Mouse (Mus musculus) CH12.LX (cell line): ENCODE results near the gene 4930579G24Rik. TPM values are rescaled to one million over a fixed set of nuclear protein-coding genes. Genes with fewer than 3 reads are reported as not detected.

Experiments
- DNase-seq: peaks from one replicate; pipeline ENCODE4 v3.0.0-alpha.2; 2013; ENCODE audit errors: extremely low read depth
- H3K27ac ChIP-seq: 2 replicates; pipeline ENCODE4 v1.5.1; 2012; ENCODE audit warnings: low read depth, mild to moderate bottlenecking, control low read depth, moderate library complexity; ENCODE audit not compliant: insufficient read depth
- H3K27me3 ChIP-seq: replicated peaks from 2 replicates; pipeline ENCODE3; 2012; ENCODE audit warnings: inconsistent platforms
- H3K36me3 ChIP-seq, 2 experiments: replicated peaks in 1 of 2; 2 replicates each; pipeline versions ENCODE3 to v1.6.1; 2012; ENCODE audit warnings: inconsistent platforms in 1 of 2, low read length in 1 of 2, mild to moderate bottlenecking in 1 of 2, mixed read lengths in 1 of 2, moderate library complexity in 1 of 2; ENCODE audit not compliant: control insufficient read depth in 1 of 2, insufficient read depth in 1 of 2
- H3K4me1 ChIP-seq, 2 experiments: 2 replicates each; pipeline ENCODE4 v1.6.1; 2012; ENCODE audit warnings: inconsistent platforms in 1 of 2, moderate library complexity in 1 of 2; ENCODE audit not compliant: insufficient read depth in 2 of 2, control insufficient read depth in 1 of 2
- H3K4me2 ChIP-seq: 2 replicates; pipeline ENCODE4 v1.6.1; 2012; ENCODE audit warnings: low read depth, mild to moderate bottlenecking, control low read depth; ENCODE audit not compliant: poor library complexity, insufficient read depth, severe bottlenecking
- H3K4me3 ChIP-seq, 3 experiments: fragments of 150-350 bp in 1 of 3; sonication (generic) in 1 of 3; replicated peaks in 1 of 3; 2 replicates each; pipeline versions ENCODE3 to v1.5.1; 2011 to 2012; ENCODE audit warnings: low read depth in 2 of 3, low read length in 2 of 3, mild to moderate bottlenecking in 2 of 3, moderate library complexity in 2 of 3, control low read depth in 1 of 3, improper control_type of control experiment in 1 of 3, inconsistent platforms in 1 of 3, mixed read lengths in 1 of 3; ENCODE audit not compliant: poor library complexity in 1 of 3
- H3K79me2 ChIP-seq: replicated peaks from 2 replicates; pipeline ENCODE4 v1.6.1; 2012; ENCODE audit warnings: mild to moderate bottlenecking, moderate library complexity; ENCODE audit not compliant: control insufficient read depth, poor library complexity, insufficient read depth, severe bottlenecking; ENCODE audit errors: extremely low read depth
- H3K9ac ChIP-seq: 2 replicates; pipeline ENCODE4 v1.6.1; 2012; ENCODE audit warnings: low read depth, mild to moderate bottlenecking, control low read depth, moderate library complexity; ENCODE audit not compliant: insufficient read depth
- H3K9me3 ChIP-seq: replicated peaks from 2 replicates; pipeline ENCODE3; 2012; ENCODE audit warnings: low read length, inconsistent platforms, mixed read lengths
- CHD2 ChIP-seq: IDR thresholded peaks from 2 replicates; pipeline ENCODE4 v1.6.1; 2011; ENCODE audit warnings: low read length, improper control_type of control experiment
- ELF1 ChIP-seq: IDR thresholded peaks from 2 replicates; pipeline ENCODE4 v1.6.1; 2014; ENCODE audit warnings: low read depth, mild to moderate bottlenecking, inconsistent platforms, low read length, improper control_type of control experiment
- ETS1 ChIP-seq: conservative IDR thresholded peaks from 2 replicates; pipeline ENCODE4 v1.6.1; 2012; ENCODE audit warnings: low read depth, mild to moderate bottlenecking, inconsistent platforms, low read length, improper control_type of control experiment, moderate library complexity
- HCFC1 ChIP-seq: IDR thresholded peaks from 2 replicates; pipeline ENCODE4 v1.6.1; 2012; ENCODE audit warnings: low read depth, mild to moderate bottlenecking, inconsistent platforms, low read length, improper control_type of control experiment
- IRF4 ChIP-seq: IDR thresholded peaks from 2 replicates; pipeline ENCODE4 v1.6.1; 2014; ENCODE audit warnings: low read depth, mild to moderate bottlenecking, inconsistent platforms, low read length, improper control_type of control experiment
- JUN ChIP-seq: IDR thresholded peaks from 2 replicates; pipeline ENCODE4 v1.6.1; 2011; ENCODE audit warnings: low read depth, mild to moderate bottlenecking, low read length, improper control_type of control experiment, moderate library complexity; ENCODE audit not compliant: insufficient read depth
- JUND ChIP-seq: conservative IDR thresholded peaks from 2 replicates; pipeline ENCODE4 v1.6.1; 2011; ENCODE audit warnings: low read depth, low read length, improper control_type of control experiment
- MAFK ChIP-seq: IDR thresholded peaks from 2 replicates; pipeline ENCODE4 v1.6.1; 2011; ENCODE audit warnings: low read length, improper control_type of control experiment; ENCODE audit not compliant: insufficient replicate concordance
- MAX ChIP-seq: IDR thresholded peaks from 2 replicates; pipeline ENCODE4 v1.6.1; 2011; ENCODE audit warnings: low read length, improper control_type of control experiment
- MAZ ChIP-seq: IDR thresholded peaks from 2 replicates; pipeline ENCODE4 v1.6.1; 2012; ENCODE audit warnings: low read depth, mild to moderate bottlenecking, inconsistent platforms, low read length, improper control_type of control experiment, moderate library complexity
- MEF2A ChIP-seq: IDR thresholded peaks from 2 replicates; pipeline ENCODE4 v1.6.1; 2014; ENCODE audit warnings: low read depth, mild to moderate bottlenecking, inconsistent platforms, low read length, improper control_type of control experiment, borderline replicate concordance
- MYC ChIP-seq: IDR thresholded peaks from 2 replicates; pipeline ENCODE4 v1.6.1; 2011; ENCODE audit warnings: low read depth, mild to moderate bottlenecking, improper control_type of control experiment, low read length
- NRF1 ChIP-seq: IDR thresholded peaks from 2 replicates; pipeline ENCODE4 v1.6.1; 2014; ENCODE audit warnings: low read depth, mild to moderate bottlenecking, inconsistent platforms, low read length, improper control_type of control experiment, moderate library complexity
- POLR2AphosphoS2 ChIP-seq: IDR thresholded peaks from 2 replicates; pipeline ENCODE4 v1.6.1; 2011; ENCODE audit warnings: low read depth, low read length, improper control_type of control experiment
- UBTF ChIP-seq: IDR thresholded peaks from 2 replicates; pipeline ENCODE4 v1.6.1; 2012; ENCODE audit warnings: low read depth, mild to moderate bottlenecking, inconsistent platforms, low read length, improper control_type of control experiment, moderate library complexity
- dilution Hi-C: fragments of 300-500 bp; cut with MboI; formaldehyde crosslinking; loops from 2 replicates; pipeline ENCODE4 v1.14.3; 2020; ENCODE audit warnings: low sequenced_read_pairs; ENCODE audit not compliant: extremely low pct_unique_long_range_greater_than_20kb, extremely low pct_ligation_motif_present
- in situ Hi-C: fragments of 300-500 bp; cut with MboI; formaldehyde crosslinking; loops from 3 replicates; pipeline ENCODE4 v1.14.3; 2019; ENCODE audit warnings: low sequenced_read_pairs, low pct_ligation_motif_present, low pct_unique_long_range_greater_than_20kb, mixed read lengths
- polyA plus RNA-seq: library from polyadenylated mRNA; unstranded; fragments of >175 nt; gene quantifications from 2 replicates; pipeline ENCODE4 v1.2.1, GENCODE M21; 2012; ENCODE audit warnings: low read depth; ENCODE audit not compliant: insufficient read length
- total RNA-seq, 2 experiments: library from RNA; depleted of rRNA; stranded (reverse); fragments of 300-350 nt in 1 of 2; fragments of >200 nt in 1 of 2; gene quantifications; 2 replicates each; pipeline ENCODE4 v1.2.3; 2012 to 2014

The 4930579G24Rik gene
- total and polyA plus RNA-seq, 3 experiments: 9.4 to 15.7 (median 10.2) TPM

GRCm38 (mm10) chr3:79590863-79591792 lies 37.8 kb upstream of the 4930579G24Rik start, which contains the start of gene Ppid (continued):
- no peak; the same call in 1 of the 2 replicates for TF ChIP-seq IRF4
- no peak for TF ChIP-seq MEF2A
- TF ChIP-seq ETS1: no peak
- no peak for TF ChIP-seq MAFK
- peak; percentile 95 for TF ChIP-seq MYC
- no peak for TF ChIP-seq JUND
- TF ChIP-seq UBTF: no peak
- peak; percentile 83; the same call in 1 of the 2 replicates for TF ChIP-seq MAX
- peak; percentile 87 for TF ChIP-seq HCFC1
- TF ChIP-seq JUN: no peak; the same call in 1 of the 2 replicates
- peak; percentile 90 for TF ChIP-seq ELF1
- TF ChIP-seq CHD2: no peak
- TF ChIP-seq POLR2AphosphoS2: peak; percentile 73; the same call in 1 of the 2 replicates

- H3K27me3 ChIP-seq: no peaks in the 10 kb centered on the region
- dilution Hi-C loops: loop anchor here (25.0 kb wide), 1 partner anchor 380 kb away; no protein-coding TSS in a partner anchor
- TF ChIP-seq MAZ (no peak), MAX (peak; percentile 54), ELF1 (no peak), MYC (peak; percentile 54), NRF1 (no peak)
- TF ChIP-seq, all 38 proteins: peak for 2
- H3K4me2 ChIP-seq: peak overlapping the region; percentile 74
- H3K36me3 ChIP-seq: peaks cover 25 to 37% of the 10 kb centered on the region in 2 experiments
- peaks cover 44% of the 10 kb centered on the region for H3K79me2 ChIP-seq
- H3K9me3 ChIP-seq: no peaks in the 10 kb centered on the region
- peak overlapping the region; percentile 89 for H3K9ac ChIP-seq
- peak overlapping the region; percentile 83 to 97 (median 83) for H3K4me3 ChIP-seq
- peaks cover 2 to 21% of the 10 kb centered on the region in 2 experiments; a peak in 3 of 4 replicates for H3K4me1 ChIP-seq
- in situ Hi-C loops: loop anchor here (25.0 kb wide), 1 partner anchor 630 kb away; no protein-coding TSS in a partner anchor
- DNase-seq: no peak
- peak overlapping the region; percentile 51; the same call in 1 of the 2 replicates for H3K27ac ChIP-seq
These were observed 36.9 kb upstream of the 4930579G24Rik start for GRCm38 (mm10) chr3:79591793-79592471.
